Mouse (Mus musculus): ENCODE measurements around the gene LTO1. TPM values are rescaled to one million over a fixed set of nuclear protein-coding genes. Genes with fewer than 3 reads are reported as not detected.
"Not testable (repeated sequence)": the region's sequence is repeated elsewhere in the genome, so short reads cannot be mapped to it uniquely, and the experiment has no call there.

The LTO1 gene
- polyA plus RNA-seq, 1 experiment from 2014 or later, result 29.1 TPM

GRCm38 (mm10) chr7:144898506-144898905 is 16.4 kb upstream of the LTO1 start:
- Histone ChIP-seq H3K4me2 (ENCODE audit: low read depth, low read length) (no peak overlapping the region), H3K27me3 (ENCODE audit: control insufficient read depth, insufficient read depth, low read depth, low read length) (peaks cover 52% of the 10 kb centered on the region), H3K27ac (ENCODE audit: low read length) (no peak overlapping the region), H3K9me3 (ENCODE audit: control insufficient read depth, low read length) (no peaks in the 10 kb centered on the region), H3K36me3 (ENCODE audit: control insufficient read depth, insufficient read depth, low read length) (no peaks in the 10 kb centered on the region), H3K4me1 (replicated peaks; ENCODE audit: control insufficient read depth, insufficient read depth, low read length) (peaks cover 19% of the 10 kb centered on the region), H3K4me3 (ENCODE audit: low read length) (no peak overlapping the region), H3K9ac (ENCODE audit: low read length) (no peak overlapping the region)
- ATAC-seq (ENCODE audit: low read depth), result no peak
- 62% methylated on average over 6 of the region's 6 CpGs for WGBS

GRCm38 (mm10) chr7:144905514-144905913 is 9.4 kb upstream of the LTO1 start:
- not testable (repeated sequence) for H3K27ac ChIP-seq (ENCODE audit: low read length); H3K4me3 ChIP-seq (ENCODE audit: low read length); ATAC-seq (ENCODE audit: low read depth); H3K9me3 ChIP-seq (ENCODE audit: control insufficient read depth, low read length); H3K27me3 ChIP-seq (ENCODE audit: control insufficient read depth, insufficient read depth, low read depth, low read length); H3K4me1 ChIP-seq (replicated peaks; ENCODE audit: control insufficient read depth, insufficient read depth, low read length); H3K36me3 ChIP-seq (ENCODE audit: control insufficient read depth, insufficient read depth, low read length); H3K9ac ChIP-seq (ENCODE audit: low read length); H3K4me2 ChIP-seq (ENCODE audit: low read depth, low read length)
- WGBS, result 91% methylated on average over 3 of the region's 3 CpGs

- no peaks in the 10 kb centered on the region for H3K36me3 ChIP-seq (ENCODE audit: control insufficient read depth, insufficient read depth, low read length)
- 10% methylated on average over 28 of the region's 28 CpGs for WGBS
- peak overlapping the region; percentile 47 for H3K4me2 ChIP-seq (ENCODE audit: low read depth, low read length)
- no peak overlapping the region for H3K27ac ChIP-seq (ENCODE audit: low read length)
- H3K9me3 ChIP-seq (ENCODE audit: control insufficient read depth, low read length), result peaks cover 3% of the 10 kb centered on the region; the same call in 1 of the 2 replicates
- H3K9ac ChIP-seq (ENCODE audit: low read length), result peak overlapping the region; percentile 49
- no peaks in the 10 kb centered on the region for H3K4me1 ChIP-seq (replicated peaks; ENCODE audit: control insufficient read depth, insufficient read depth, low read length)
- peaks cover 4% of the 10 kb centered on the region for H3K27me3 ChIP-seq (ENCODE audit: control insufficient read depth, insufficient read depth, low read depth, low read length)
- H3K4me3 ChIP-seq (ENCODE audit: low read length), result peak overlapping the region; percentile 13; the same call in 1 of the 2 replicates
- ATAC-seq (ENCODE audit: low read depth), result peak; percentile 47; the same call in 1 of the 2 replicates
Observed at GRCm38 (mm10) chr7:144906708-144907397, 8.0 kb upstream of the LTO1 start.

- 11% methylated on average over 8 of the region's 8 CpGs for WGBS
- Histone ChIP-seq H3K4me2 (ENCODE audit: low read depth, low read length) (no peak overlapping the region), H3K27ac (ENCODE audit: low read length) (no peak overlapping the region), H3K9me3 (ENCODE audit: control insufficient read depth, low read length) (peaks cover 3% of the 10 kb centered on the region; the same call in 1 of the 2 replicates), H3K36me3 (ENCODE audit: control insufficient read depth, insufficient read depth, low read length) (no peaks in the 10 kb centered on the region), H3K27me3 (ENCODE audit: control insufficient read depth, insufficient read depth, low read depth, low read length) (peaks cover 4% of the 10 kb centered on the region), H3K4me3 (ENCODE audit: low read length) (no peak overlapping the region), H3K4me1 (replicated peaks; ENCODE audit: control insufficient read depth, insufficient read depth, low read length) (no peaks in the 10 kb centered on the region), H3K9ac (ENCODE audit: low read length) (no peak overlapping the region)
- no peak for ATAC-seq (ENCODE audit: low read depth)
Observed at GRCm38 (mm10) chr7:144907793-144908192, 7.1 kb upstream of the LTO1 start.

- no peak for ATAC-seq (ENCODE audit: low read depth)
- Histone ChIP-seq H3K9me3 (ENCODE audit: control insufficient read depth, low read length) (peaks cover 3% of the 10 kb centered on the region; the same call in 1 of the 2 replicates), H3K4me1 (replicated peaks; ENCODE audit: control insufficient read depth, insufficient read depth, low read length) (no peaks in the 10 kb centered on the region), H3K4me2 (ENCODE audit: low read depth, low read length) (no peak overlapping the region), H3K9ac (ENCODE audit: low read length) (no peak overlapping the region), H3K27ac (ENCODE audit: low read length) (no peak overlapping the region), H3K36me3 (ENCODE audit: control insufficient read depth, insufficient read depth, low read length) (no peaks in the 10 kb centered on the region), H3K4me3 (ENCODE audit: low read length) (no peak overlapping the region), H3K27me3 (ENCODE audit: control insufficient read depth, insufficient read depth, low read depth, low read length) (peaks cover 4% of the 10 kb centered on the region)
- 21% methylated on average over 7 of the region's 7 CpGs for WGBS
Observed at GRCm38 (mm10) chr7:144908705-144909104, 6.2 kb upstream of the LTO1 start.

- no peak overlapping the region for H3K9ac ChIP-seq (ENCODE audit: low read length)
- no peaks in the 10 kb centered on the region for H3K36me3 ChIP-seq (ENCODE audit: control insufficient read depth, insufficient read depth, low read length)
- ATAC-seq (ENCODE audit: low read depth), result no peak
- H3K4me2 ChIP-seq (ENCODE audit: low read depth, low read length), result no peak overlapping the region
- no peaks in the 10 kb centered on the region for H3K9me3 ChIP-seq (ENCODE audit: control insufficient read depth, low read length)
- H3K27ac ChIP-seq (ENCODE audit: low read length), result no peak overlapping the region
- H3K27me3 ChIP-seq (ENCODE audit: control insufficient read depth, insufficient read depth, low read depth, low read length), result peaks cover 4% of the 10 kb centered on the region
- H3K4me3 ChIP-seq (ENCODE audit: low read length), result no peak overlapping the region
- H3K4me1 ChIP-seq (replicated peaks; ENCODE audit: control insufficient read depth, insufficient read depth, low read length), result peaks cover 7% of the 10 kb centered on the region
- WGBS, result 67% methylated on average over 1 of the region's 1 CpGs
Observed at GRCm38 (mm10) chr7:144911121-144911520, 3.8 kb upstream of the LTO1 start.

- WGBS, result 79% methylated on average over 4 of the region's 4 CpGs
- ATAC-seq (ENCODE audit: low read depth), result no peak
- Histone ChIP-seq H3K9ac (ENCODE audit: low read length) (no peak overlapping the region), H3K4me2 (ENCODE audit: low read depth, low read length) (no peak overlapping the region), H3K27me3 (ENCODE audit: control insufficient read depth, insufficient read depth, low read depth, low read length) (no peaks in the 10 kb centered on the region; the same call in 1 of the 2 replicates), H3K4me1 (replicated peaks; ENCODE audit: control insufficient read depth, insufficient read depth, low read length) (peaks cover 8% of the 10 kb centered on the region), H3K9me3 (ENCODE audit: control insufficient read depth, low read length) (no peaks in the 10 kb centered on the region), H3K4me3 (ENCODE audit: low read length) (no peak overlapping the region), H3K27ac (ENCODE audit: low read length) (no peak overlapping the region), H3K36me3 (ENCODE audit: control insufficient read depth, insufficient read depth, low read length) (no peaks in the 10 kb centered on the region)
Observed at GRCm38 (mm10) chr7:144912897-144913296, 2.0 kb upstream of the LTO1 start.

- Histone ChIP-seq H3K4me2 (ENCODE audit: low read depth, low read length) (peak overlapping the region; percentile 65), H3K9me3 (ENCODE audit: control insufficient read depth, low read length) (no peaks in the 10 kb centered on the region), H3K27me3 (ENCODE audit: control insufficient read depth, insufficient read depth, low read depth, low read length) (no peaks in the 10 kb centered on the region), H3K4me1 (replicated peaks; ENCODE audit: control insufficient read depth, insufficient read depth, low read length) (peaks cover 8% of the 10 kb centered on the region), H3K27ac (ENCODE audit: low read length) (0 out of 2 replicates have a peak overlapping the region, but pooled peaks have one; percentile 2), H3K36me3 (ENCODE audit: control insufficient read depth, insufficient read depth, low read length) (0 out of 2 replicates have a peak, but pooled peaks cover 2% of the 10 kb centered on the region), H3K4me3 (ENCODE audit: low read length) (peak overlapping the region; percentile 79), H3K9ac (ENCODE audit: low read length) (peak overlapping the region; percentile 42)
- peak; percentile 93 for ATAC-seq (ENCODE audit: low read depth)
- 4% methylated on average over 17 of the region's 17 CpGs for WGBS
Observed at GRCm38 (mm10) chr7:144914296-144914947, 478 bp upstream of the LTO1 start.

- WGBS, result 57% methylated on average over 1 of the region's 1 CpGs
- no peaks in the 10 kb centered on the region for H3K9me3 ChIP-seq (ENCODE audit: control insufficient read depth, low read length)
- no peak overlapping the region for H3K4me2 ChIP-seq (ENCODE audit: low read depth, low read length)
- peaks cover 8% of the 10 kb centered on the region for H3K4me1 ChIP-seq (replicated peaks; ENCODE audit: control insufficient read depth, insufficient read depth, low read length)
- ATAC-seq (ENCODE audit: low read depth), result no peak
- no peak overlapping the region for H3K4me3 ChIP-seq (ENCODE audit: low read length)
- H3K27me3 ChIP-seq (ENCODE audit: control insufficient read depth, insufficient read depth, low read depth, low read length), result no peaks in the 10 kb centered on the region
- 0 out of 2 replicates have a peak, but pooled peaks cover 6% of the 10 kb centered on the region for H3K36me3 ChIP-seq (ENCODE audit: control insufficient read depth, insufficient read depth, low read length)
- H3K27ac ChIP-seq (ENCODE audit: low read length), result no peak overlapping the region
- no peak overlapping the region for H3K9ac ChIP-seq (ENCODE audit: low read length)
Observed at GRCm38 (mm10) chr7:144918823-144919222, 3.9 kb downstream of the LTO1 start.

All from lung, embryonic 16.5 days (tissue).